Mouse (Mus musculus) erythroblast, embryonic 14.5 days (primary cell): Measurements from ENCODE around the gene Dpp3.

Source experiments
- GATA1 ChIP-seq: IDR thresholded peaks from 2 replicates; pipeline ENCODE4 v1.6.1; 2012; ENCODE audit warnings: low read length, inconsistent platforms, mixed read lengths
- TAL1 ChIP-seq: IDR thresholded peaks from 3 replicates; pipeline ENCODE4 v1.6.1; 2012; ENCODE audit warnings: low read length, inconsistent platforms, mixed read lengths

GRCm38 (mm10) chr19:4943253-4943588 lies 15.1 kb upstream of the Dpp3 start:
- TF ChIP-seq GATA1: no peak
- TF ChIP-seq TAL1: no peak
